Mouse (Mus musculus) heart, embryonic 13.5 days (tissue): ENCODE data around the gene Mrpl10. TPM values are rescaled to one million over a fixed set of nuclear protein-coding genes. Genes with fewer than 3 reads are reported as not detected.
A peak's percentile ranks its signal among the peaks of the same experiment; 100 is the strongest.

Experiments used
- ATAC-seq: fragments of 200-750 bp; cut with Nextera tagmentation; 2 replicates; pipeline ENCODE4 v1.8.0; 2017; ENCODE audit warnings: moderate TSS enrichment; ENCODE audit not compliant: insufficient number of reproducible peaks, low FRiP score, low TSS enrichment; ENCODE audit errors: extremely low read depth
- H3K27ac ChIP-seq: fragments of 300-500 bp; sonication (generic); replicated peaks from 2 replicates; pipeline ENCODE4 v1.5.1; 2015; ENCODE audit warnings: moderate library complexity, mild to moderate bottlenecking, inconsistent platforms
- H3K27me3 ChIP-seq: fragments of 300-500 bp; sonication (generic); replicated peaks from 2 replicates; pipeline ENCODE4 v1.6.1; 2015; ENCODE audit warnings: mild to moderate bottlenecking, inconsistent platforms
- H3K36me3 ChIP-seq: fragments of 300-500 bp; sonication (generic); 2 replicates; pipeline ENCODE4 v1.6.1; 2015; ENCODE audit warnings: mild to moderate bottlenecking, inconsistent platforms
- H3K4me1 ChIP-seq: fragments of 300-500 bp; sonication (generic); 2 replicates; pipeline ENCODE4 v1.6.1; 2015; ENCODE audit warnings: inconsistent platforms
- H3K4me2 ChIP-seq: fragments of 300-500 bp; sonication (generic); 2 replicates; pipeline ENCODE4 v1.6.1; 2015; ENCODE audit warnings: inconsistent platforms, mild to moderate bottlenecking, moderate library complexity
- H3K4me3 ChIP-seq: fragments of 300-500 bp; sonication (generic); 2 replicates; pipeline ENCODE4 v1.5.1; 2015; ENCODE audit warnings: moderate library complexity, mild to moderate bottlenecking, inconsistent platforms
- H3K9ac ChIP-seq: fragments of 300-500 bp; sonication (generic); 2 replicates; pipeline ENCODE4 v1.6.1; 2015; ENCODE audit warnings: inconsistent platforms, mild to moderate bottlenecking, moderate library complexity
- H3K9me3 ChIP-seq: fragments of 300-500 bp; sonication (generic); 2 replicates; pipeline ENCODE4 v1.6.1; 2016; ENCODE audit warnings: inconsistent platforms
- WGBS: fragments of 180-500 bp; shearing (Covaris S2); methylation state at CpG from one replicate; pipeline ENCODE4 v1.1.7; 2015; ENCODE audit warnings: mixed read lengths; 5-methylcytosine and 5-hydroxymethylcytosine counted together
- polyA plus RNA-seq: library from polyadenylated mRNA; unstranded; fragments of >200 nt; fragmentation: Nextera tagmentation; extraction: Ambion mirVana; gene quantifications from 2 replicates; pipeline ENCODE4 v1.2.1, GENCODE M21; 2015

Mrpl10 gene
- polyA plus RNA-seq, 1 experiment from 2014 or later, result 67.5 TPM

DNA sequence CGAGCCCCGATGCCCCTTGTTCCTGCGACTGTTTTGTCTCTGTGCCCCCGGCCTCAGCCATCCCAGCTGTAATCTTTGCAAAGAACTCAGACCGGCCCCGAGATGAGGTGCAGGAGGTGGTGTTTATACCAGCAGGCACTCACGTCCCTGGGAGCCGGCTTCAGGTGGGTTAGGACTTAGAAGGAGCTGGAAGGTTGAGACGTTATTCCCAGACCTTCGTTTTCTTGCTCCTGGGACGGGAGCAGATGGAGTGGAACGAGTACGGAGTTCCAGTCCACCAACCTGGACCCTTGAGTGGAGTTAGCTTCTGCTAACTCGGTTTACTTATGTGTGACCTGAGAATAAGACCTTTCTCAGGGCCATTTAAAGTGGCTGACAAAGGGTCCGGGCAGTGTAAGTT is 10.9 kb upstream of the Mrpl10 start:
- H3K9ac ChIP-seq, result peak overlapping the region; percentile 87
- WGBS, result 25% methylated on average over 15 of the region's 15 CpGs
- no peak for ATAC-seq
- H3K4me2 ChIP-seq, result peak overlapping the region; percentile 87
- peaks cover 18% of the 10 kb centered on the region for H3K36me3 ChIP-seq
- peaks cover 22% of the 10 kb centered on the region for H3K4me1 ChIP-seq
- H3K27me3 ChIP-seq, result peaks cover 4% of the 10 kb centered on the region
- peak overlapping the region; percentile 75; the same call in 1 of the 2 replicates for H3K27ac ChIP-seq
- peak overlapping the region; percentile 69 for H3K4me3 ChIP-seq
- H3K9me3 ChIP-seq, result no peaks in the 10 kb centered on the region

DNA sequence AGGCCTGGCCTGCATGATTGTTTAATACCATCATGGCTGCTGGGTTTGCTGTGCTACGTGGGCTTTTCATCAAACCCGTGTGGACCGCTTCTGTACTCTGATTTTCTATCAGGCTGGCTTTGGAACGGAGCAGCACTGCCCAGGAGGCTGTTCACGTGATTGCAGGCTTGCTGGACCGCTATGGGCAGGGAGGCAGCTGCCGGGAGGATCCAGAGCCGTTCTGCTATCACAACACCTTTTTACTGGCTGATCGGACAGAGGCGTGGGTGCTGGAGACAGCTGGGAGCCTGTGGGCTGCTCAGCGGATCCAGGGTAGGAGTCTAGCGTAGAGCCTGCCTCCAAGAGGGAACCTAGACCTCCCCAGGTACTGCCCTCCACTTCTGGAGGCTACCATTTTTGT is 9.4 kb upstream of the Mrpl10 start:
- H3K27ac ChIP-seq, result no peak overlapping the region
- H3K9ac ChIP-seq, result peak overlapping the region; percentile 19; the same call in 1 of the 2 replicates
- no peak overlapping the region for H3K4me3 ChIP-seq
- no peak for ATAC-seq
- peaks cover 18% of the 10 kb centered on the region for H3K36me3 ChIP-seq
- H3K27me3 ChIP-seq, result no peaks in the 10 kb centered on the region
- 56% methylated on average over 12 of the region's 12 CpGs for WGBS
- H3K4me2 ChIP-seq, result no peak overlapping the region
- H3K9me3 ChIP-seq, result no peaks in the 10 kb centered on the region
- peaks cover 14% of the 10 kb centered on the region for H3K4me1 ChIP-seq

DNA sequence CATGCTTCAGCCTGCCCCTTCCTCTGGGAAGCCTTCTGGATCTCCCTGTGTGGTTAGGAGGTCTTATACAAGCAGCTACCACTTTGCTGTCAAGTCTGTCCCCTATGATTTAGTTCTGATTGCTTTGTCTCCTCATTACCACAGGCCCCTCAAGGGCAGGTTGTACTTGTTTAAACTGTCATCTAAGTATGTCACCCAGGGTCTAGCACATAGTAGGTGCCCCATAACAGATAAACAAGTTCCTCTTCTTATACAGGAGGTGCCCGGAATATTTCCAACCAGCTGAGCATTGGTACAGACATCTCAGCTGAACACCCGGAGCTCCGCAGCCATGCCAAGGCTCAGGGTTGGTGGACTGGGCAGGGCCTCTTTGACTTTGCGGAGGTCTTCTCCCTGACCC is 8.9 kb upstream of the Mrpl10 start:
- 83% methylated on average over 4 of the region's 4 CpGs for WGBS
- Histone ChIP-seq H3K4me2 (no peak overlapping the region), H3K9ac (no peak overlapping the region), H3K4me1 (peaks cover 14% of the 10 kb centered on the region), H3K36me3 (peaks cover 18% of the 10 kb centered on the region), H3K9me3 (no peaks in the 10 kb centered on the region), H3K4me3 (no peak overlapping the region), H3K27ac (no peak overlapping the region), H3K27me3 (no peaks in the 10 kb centered on the region)
- no peak for ATAC-seq

DNA sequence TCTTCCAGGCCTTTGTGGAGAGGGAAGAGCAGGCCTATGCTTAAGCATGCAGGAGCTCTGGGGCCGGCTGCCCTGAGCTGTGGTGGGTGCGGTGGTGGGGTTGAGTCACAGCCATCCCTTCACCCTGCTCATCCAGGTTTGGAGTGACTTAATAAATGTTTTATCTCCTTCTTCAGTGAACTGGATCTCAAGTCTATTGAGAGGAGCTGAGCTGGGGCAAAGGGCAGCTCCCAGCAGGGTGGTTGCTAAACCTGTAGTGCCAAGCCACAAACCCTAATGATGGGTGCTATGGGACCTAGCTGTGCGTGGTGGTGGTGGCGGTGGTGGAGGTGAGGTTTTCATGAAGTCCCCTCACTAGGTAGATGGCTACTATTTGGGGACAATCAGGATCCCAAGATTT is 7.6 kb upstream of the Mrpl10 start:
- no peak overlapping the region for H3K4me2 ChIP-seq
- 86% methylated on average over 4 of the region's 4 CpGs for WGBS
- peaks cover 18% of the 10 kb centered on the region for H3K36me3 ChIP-seq
- no peaks in the 10 kb centered on the region for H3K9me3 ChIP-seq
- H3K4me3 ChIP-seq, result no peak overlapping the region
- H3K4me1 ChIP-seq, result peaks cover 14% of the 10 kb centered on the region
- ATAC-seq, result no peak
- H3K9ac ChIP-seq, result no peak overlapping the region
- no peak overlapping the region for H3K27ac ChIP-seq
- peaks cover 4% of the 10 kb centered on the region; the same call in 1 of the 2 replicates for H3K27me3 ChIP-seq

DNA sequence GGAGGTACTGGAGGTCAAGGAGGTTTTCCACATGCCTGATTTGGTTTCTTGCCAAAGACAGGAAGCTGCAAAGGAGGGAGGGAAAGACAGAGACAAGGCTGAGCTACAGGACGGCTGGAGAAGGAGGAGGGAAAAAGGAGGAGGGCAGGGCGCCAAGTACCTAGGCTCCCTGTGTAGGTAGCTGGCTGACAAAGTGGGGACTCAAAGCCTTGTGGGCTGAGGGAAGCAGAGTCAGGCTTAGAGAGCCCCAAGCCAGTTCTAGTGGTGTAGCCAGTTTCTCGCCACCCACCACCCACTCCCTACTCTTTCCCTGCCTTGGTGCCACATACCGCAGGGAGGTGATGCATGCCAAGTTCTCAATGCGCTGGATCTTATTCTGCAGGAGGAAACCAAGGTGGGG is 5.2 kb upstream of the Mrpl10 start:
- Histone ChIP-seq H3K27me3 (peaks cover 6% of the 10 kb centered on the region; the same call in 1 of the 2 replicates), H3K9ac (no peak overlapping the region), H3K9me3 (no peaks in the 10 kb centered on the region), H3K4me3 (no peak overlapping the region), H3K4me1 (peaks cover 9% of the 10 kb centered on the region), H3K4me2 (no peak overlapping the region), H3K27ac (no peak overlapping the region), H3K36me3 (peaks cover 18% of the 10 kb centered on the region)
- no peak for ATAC-seq
- WGBS, result 62% methylated on average over 5 of the region's 5 CpGs

DNA sequence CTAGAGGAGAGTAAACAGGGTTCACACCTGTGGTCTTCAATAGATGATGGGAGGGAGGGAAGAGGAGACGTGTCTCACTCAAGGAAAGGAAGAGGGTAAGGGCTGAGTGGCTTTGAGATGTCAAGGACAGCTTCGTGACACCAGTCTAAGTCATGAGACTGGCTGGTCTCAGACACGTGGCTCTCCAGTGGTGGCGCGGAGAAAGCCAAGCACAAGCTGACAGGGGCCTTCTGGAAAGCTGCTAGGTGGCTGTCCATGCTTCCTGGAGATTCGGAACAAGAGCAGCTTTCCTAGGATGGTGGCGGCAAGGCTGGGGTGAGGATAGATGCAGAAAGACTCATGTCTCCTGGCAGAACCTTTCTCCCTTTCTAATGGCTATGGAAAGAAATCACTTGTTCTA is 2.5 kb upstream of the Mrpl10 start:
- H3K4me2 ChIP-seq, result no peak overlapping the region
- H3K9ac ChIP-seq, result no peak overlapping the region
- H3K4me1 ChIP-seq, result peaks cover 17% of the 10 kb centered on the region
- WGBS, result 48% methylated on average over 7 of the region's 7 CpGs
- no peak for ATAC-seq
- H3K9me3 ChIP-seq, result no peaks in the 10 kb centered on the region
- H3K4me3 ChIP-seq, result no peak overlapping the region
- H3K27ac ChIP-seq, result no peak overlapping the region
- peaks cover 6% of the 10 kb centered on the region; the same call in 1 of the 2 replicates for H3K27me3 ChIP-seq
- peaks cover 6% of the 10 kb centered on the region for H3K36me3 ChIP-seq

DNA sequence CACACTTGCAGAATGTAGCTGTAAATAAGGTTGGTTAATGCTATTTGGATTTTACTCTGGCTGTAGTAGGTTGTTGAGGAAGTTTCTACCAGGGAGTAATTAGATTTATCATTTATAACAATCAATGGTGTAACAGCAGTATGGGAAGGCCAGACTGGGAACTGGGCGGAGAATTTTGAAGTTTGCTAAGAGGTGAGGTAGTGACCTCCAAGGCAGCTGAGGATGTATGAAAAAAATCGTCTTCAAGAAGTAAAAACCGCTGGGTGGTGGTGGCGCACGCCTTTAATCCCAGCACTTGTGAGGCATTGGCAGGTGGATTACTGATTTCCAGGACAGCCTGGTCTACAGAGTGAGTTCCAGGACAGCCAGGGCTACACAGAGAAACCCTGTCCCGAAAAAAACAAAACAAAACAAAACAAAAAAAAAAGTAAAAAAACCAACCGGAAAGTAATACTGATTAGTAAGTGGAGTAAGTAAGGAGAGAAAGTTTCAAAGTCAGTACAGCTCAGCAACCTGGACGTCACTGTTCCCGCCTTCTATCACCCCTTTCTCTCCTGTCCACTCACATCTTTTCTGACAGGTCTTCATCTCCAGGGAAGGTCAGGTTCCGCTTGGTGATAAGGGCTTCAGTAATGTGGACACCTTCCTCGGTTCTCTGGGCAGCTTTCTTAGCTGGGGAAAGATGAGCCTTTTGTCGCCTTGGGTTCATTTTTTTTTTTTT is 899 bp upstream of the Mrpl10 start:
- Histone ChIP-seq H3K9me3 (no peaks in the 10 kb centered on the region), H3K4me3 (peak overlapping the region; percentile 73), H3K36me3 (peaks cover 18% of the 10 kb centered on the region), H3K9ac (peak overlapping the region; percentile 80), H3K4me1 (peaks cover 17% of the 10 kb centered on the region), H3K27me3 (peaks cover 6% of the 10 kb centered on the region; the same call in 1 of the 2 replicates), H3K4me2 (peak overlapping the region; percentile 95), H3K27ac (no peak overlapping the region)
- 44% methylated on average over 12 of the region's 12 CpGs for WGBS
- no peak for ATAC-seq

DNA sequence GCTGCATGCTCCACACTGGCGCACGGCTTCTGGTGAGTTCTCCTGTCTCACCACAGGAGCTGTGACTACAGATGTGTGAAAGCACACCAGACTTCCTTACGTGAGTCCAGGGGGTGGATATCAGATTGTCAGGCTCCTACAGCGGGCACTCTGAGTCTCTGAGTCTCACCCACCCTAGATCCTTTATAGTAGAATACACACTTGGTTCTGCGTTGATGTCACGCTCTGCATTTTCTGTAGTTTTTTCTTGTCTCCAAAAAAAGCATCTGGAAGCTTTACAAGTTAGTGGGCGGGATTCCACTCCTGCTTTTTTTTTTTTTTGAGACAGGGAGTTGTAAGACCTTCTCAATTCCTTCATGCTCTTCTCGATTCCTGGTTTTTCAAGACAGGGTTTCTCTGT is 3.5 kb downstream of the Mrpl10 start:
- no peak for ATAC-seq
- H3K4me1 ChIP-seq, result peaks cover 18% of the 10 kb centered on the region
- no peaks in the 10 kb centered on the region for H3K27me3 ChIP-seq
- H3K4me2 ChIP-seq, result no peak overlapping the region
- peaks cover 53% of the 10 kb centered on the region for H3K36me3 ChIP-seq
- no peak overlapping the region for H3K4me3 ChIP-seq
- H3K27ac ChIP-seq, result no peak overlapping the region
- H3K9me3 ChIP-seq, result no peaks in the 10 kb centered on the region
- no peak overlapping the region for H3K9ac ChIP-seq
- WGBS, result 89% methylated on average over 8 of the region's 8 CpGs

DNA sequence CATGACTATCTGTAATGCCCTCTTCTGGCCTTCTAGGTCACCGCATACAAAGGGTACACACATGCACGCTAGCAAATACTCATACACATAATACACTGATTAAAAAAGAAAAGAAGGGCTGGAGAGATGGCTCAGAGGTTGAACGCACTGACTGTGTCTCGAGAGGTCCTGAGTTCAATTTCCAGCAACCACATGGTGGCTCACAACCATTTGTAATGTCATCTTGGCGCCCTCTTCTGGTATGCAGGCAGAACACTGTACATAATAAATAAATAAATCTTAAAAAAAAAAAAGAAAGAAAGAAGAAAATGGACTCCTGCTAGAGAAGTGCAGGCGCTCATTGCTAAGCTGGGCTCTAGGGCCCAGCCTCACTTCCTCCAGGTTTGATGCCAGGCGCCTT is 4.5 kb downstream of the Mrpl10 start:
- ATAC-seq, result no peak
- Histone ChIP-seq H3K4me2 (no peak overlapping the region), H3K4me1 (peaks cover 18% of the 10 kb centered on the region), H3K27ac (no peak overlapping the region), H3K9me3 (no peaks in the 10 kb centered on the region), H3K9ac (no peak overlapping the region), H3K36me3 (peaks cover 53% of the 10 kb centered on the region), H3K27me3 (no peaks in the 10 kb centered on the region), H3K4me3 (no peak overlapping the region)
- WGBS, result 80% methylated on average over 7 of the region's 7 CpGs

DNA sequence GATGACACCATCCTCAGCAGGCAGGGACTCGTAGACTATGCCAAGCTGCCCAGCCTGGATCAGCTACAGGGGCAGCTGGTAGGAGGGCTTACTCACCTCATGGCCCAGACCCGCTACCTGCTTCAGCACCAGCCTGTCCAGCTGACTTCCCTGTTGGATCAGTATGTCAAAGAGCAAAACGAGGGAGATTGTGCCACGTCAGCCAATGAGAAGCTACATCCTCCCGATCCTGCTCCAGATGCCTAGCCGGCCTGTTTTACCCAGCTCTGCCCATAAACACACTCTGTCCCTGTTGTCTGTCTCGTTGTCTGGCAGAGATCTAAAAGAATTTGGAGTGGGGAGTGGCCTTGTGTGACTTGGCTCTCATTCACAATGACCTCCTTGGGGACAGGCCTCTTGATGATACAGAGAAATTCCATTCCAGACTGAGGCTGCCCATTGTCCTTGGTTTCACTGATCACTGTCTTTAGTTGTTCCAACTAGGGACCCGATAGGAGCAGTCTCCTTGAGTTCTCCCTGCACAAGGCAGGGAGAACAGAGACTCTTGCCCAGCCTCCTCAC is 6.8 kb downstream of the Mrpl10 start:
- no peaks in the 10 kb centered on the region for H3K9me3 ChIP-seq
- no peak overlapping the region for H3K27ac ChIP-seq
- peaks cover 24% of the 10 kb centered on the region for H3K4me1 ChIP-seq
- no peak overlapping the region for H3K4me3 ChIP-seq
- H3K4me2 ChIP-seq, result no peak overlapping the region
- no peak for ATAC-seq
- H3K36me3 ChIP-seq, result peaks cover 60% of the 10 kb centered on the region
- H3K9ac ChIP-seq, result no peak overlapping the region
- no peaks in the 10 kb centered on the region for H3K27me3 ChIP-seq
- WGBS, result 74% methylated on average over 8 of the region's 8 CpGs

DNA sequence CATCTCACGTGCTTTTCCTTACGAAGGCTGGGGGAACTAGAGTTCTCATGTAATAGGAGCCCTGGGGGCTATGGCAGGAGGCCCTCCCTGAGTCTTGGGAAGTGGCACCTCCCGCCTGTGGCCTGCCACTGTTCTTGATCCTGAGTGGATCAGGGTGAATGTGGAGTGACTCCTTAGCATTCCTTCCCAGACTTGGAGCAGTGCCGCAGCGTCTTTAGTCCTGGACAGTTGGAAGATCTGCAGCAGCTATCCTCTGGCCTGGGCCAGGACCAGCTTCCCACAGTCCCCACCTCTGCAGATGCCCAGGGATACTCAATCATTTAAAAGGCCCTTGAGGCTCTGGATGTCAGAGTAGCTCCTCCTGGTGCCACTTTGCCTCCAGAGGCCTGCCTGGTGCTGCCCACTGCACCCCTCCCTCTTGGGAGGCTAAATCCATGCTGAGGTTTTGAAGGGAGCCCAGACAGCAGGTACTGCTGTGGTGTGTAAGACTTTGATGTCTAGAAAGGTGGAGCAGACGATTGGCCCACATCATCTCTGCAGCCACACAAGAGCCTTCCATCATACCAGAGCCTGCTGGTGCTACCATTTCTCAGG is 8.2 kb downstream of the Mrpl10 start:
- Histone ChIP-seq H3K4me2 (no peak overlapping the region), H3K9me3 (no peaks in the 10 kb centered on the region), H3K4me3 (no peak overlapping the region), H3K9ac (0 out of 2 replicates have a peak overlapping the region, but pooled peaks have one; percentile 91), H3K27ac (no peak overlapping the region), H3K27me3 (no peaks in the 10 kb centered on the region), H3K36me3 (peaks cover 63% of the 10 kb centered on the region), H3K4me1 (peaks cover 24% of the 10 kb centered on the region)
- no peak for ATAC-seq
- 78% methylated on average over 6 of the region's 6 CpGs for WGBS
